Mouse (Mus musculus) ES-Bruce4 (cell line): Measurements from ENCODE around the gene Clgn.

Source experiments
- CTCF ChIP-seq: IDR thresholded peaks from one replicate; pipeline ENCODE4 v1.8.1; 2011; ENCODE audit warnings: low read depth, low read length
- EP300 ChIP-seq: IDR thresholded peaks from 2 replicates; pipeline ENCODE4 v1.6.1; 2011; ENCODE audit warnings: low read depth, low read length; ENCODE audit not compliant: insufficient read depth
- POLR2A ChIP-seq: IDR thresholded peaks from one replicate; pipeline ENCODE4 v1.8.1; 2011; ENCODE audit warnings: low read length; ENCODE audit not compliant: insufficient read depth

GRCm38 (mm10) chr8:83392521-83392920, 2.9 kb downstream of the Clgn start:
- TF ChIP-seq CTCF = no peak
- TF ChIP-seq POLR2A = no peak
- no peak for TF ChIP-seq EP300
